Mouse (Mus musculus) layer of hippocampus, postnatal 36 days (tissue): Measurements from ENCODE around the gene 1700028J19Rik. TPM values are rescaled to one million over a fixed set of nuclear protein-coding genes. Genes with fewer than 3 reads are reported as not detected.
A peak's percentile ranks its signal among the peaks of the same experiment; 100 is the strongest.

Source experiments
- DNase-seq, 2 experiments: peaks; one replicate each; pipeline ENCODE4 v3.0.0; 2022
- total RNA-seq, 2 experiments: library from RNA; stranded (reverse); gene quantifications; 2 replicates each; pipeline ENCODE4 v1.2.3; 2021

The 1700028J19Rik gene
- total RNA-seq: 1 to 10 TPM in 1 of 2 experiments, under 1 TPM in 1; 0.99 to 1.2 TPM

DNA sequence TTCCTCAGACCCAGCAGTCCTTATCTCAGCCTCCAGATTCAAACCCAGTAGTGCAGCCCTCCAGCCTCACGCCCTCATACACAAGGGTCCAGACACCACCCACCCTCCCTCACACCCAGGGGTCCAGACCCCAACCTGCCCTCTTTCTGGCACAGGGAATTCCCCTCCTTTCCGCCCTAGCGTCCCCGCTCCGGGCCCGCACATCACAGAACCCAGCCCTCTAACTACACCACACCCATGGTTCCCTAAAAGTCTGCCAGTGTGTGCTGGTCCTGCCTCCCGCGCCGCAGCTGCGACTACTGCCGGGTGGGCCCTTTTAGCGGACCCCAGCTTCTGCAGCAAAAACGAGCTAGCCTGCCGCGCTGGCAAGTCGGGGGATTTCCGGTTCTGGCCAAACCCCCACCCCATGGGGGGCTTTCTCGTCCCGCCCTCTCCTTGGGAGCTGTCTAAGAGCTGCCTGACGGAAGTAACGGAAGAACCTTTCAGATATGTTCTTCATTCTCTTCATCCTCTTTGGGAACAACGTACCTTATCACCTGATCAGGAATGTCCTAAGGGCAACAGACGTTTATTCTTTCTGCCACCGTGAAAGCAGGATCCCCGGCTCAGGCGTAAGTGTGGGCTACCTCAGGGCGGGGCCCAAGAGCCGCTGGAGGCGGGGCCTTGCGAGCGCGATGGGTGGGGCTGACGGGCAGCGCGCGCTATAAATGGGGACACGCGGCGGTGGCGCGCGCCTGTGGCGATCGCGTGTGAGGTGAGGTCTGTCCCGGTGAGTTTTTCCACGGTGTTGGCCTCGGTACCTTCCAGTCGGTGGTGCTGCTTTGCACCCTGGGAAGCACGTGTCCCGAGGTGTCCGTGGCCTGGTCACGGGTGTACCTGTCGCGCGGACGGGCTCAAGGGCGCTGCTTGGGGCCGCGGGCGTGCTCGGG, at the start of gene 1700028J19Rik, which contains the start of gene 2410002F23Rik:
Gene 1700028J19Rik, minus strand, starts transcription at position 641 of the 929 bp plus-strand sequence.
Gene 2410002F23Rik, plus strand, starts transcription at position 668 of the 929 bp plus-strand sequence.
- peak; percentile 90 to 92 for DNase-seq

DNA sequence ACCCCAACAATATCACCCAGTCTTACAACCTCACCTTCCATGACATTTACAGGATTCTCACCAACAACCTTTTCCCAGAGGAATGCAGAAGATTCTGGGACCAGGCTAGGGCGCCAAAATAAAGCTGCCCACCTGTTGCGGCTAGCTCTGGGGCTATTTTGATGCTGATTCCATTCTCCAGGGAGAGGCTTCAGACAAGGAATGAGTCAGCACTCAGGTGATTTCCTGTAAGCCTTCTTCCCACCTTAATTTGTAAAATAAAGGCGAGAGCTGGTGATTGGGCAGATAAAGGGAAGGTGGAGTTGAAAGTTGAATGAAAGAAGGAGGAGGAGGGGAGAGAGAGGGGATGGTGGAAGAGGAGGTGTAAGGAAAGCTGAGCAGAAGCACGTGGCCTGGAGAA, 44.9 kb upstream of the 1700028J19Rik start:
- DNase-seq: no peak

DNA sequence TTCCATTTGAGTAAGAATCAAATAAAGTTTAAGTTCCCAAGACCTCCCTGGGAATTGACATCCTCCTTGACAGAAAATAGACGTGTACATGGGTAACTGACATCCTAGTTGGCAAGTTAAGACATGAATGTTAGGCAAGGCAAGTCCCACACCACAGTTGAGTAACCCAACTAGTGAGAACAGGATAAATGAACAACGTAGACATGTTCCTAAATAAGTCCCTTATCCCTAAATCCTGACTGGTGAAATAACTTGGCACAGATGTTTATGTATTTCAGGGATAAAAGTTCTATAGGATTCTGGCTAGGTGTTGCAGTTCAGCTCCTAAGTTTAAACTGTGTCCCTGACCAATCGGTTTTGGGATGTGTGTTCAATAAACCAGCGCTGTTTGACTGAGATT, 44.5 kb upstream of the 1700028J19Rik start:
- no peak for DNase-seq

DNA sequence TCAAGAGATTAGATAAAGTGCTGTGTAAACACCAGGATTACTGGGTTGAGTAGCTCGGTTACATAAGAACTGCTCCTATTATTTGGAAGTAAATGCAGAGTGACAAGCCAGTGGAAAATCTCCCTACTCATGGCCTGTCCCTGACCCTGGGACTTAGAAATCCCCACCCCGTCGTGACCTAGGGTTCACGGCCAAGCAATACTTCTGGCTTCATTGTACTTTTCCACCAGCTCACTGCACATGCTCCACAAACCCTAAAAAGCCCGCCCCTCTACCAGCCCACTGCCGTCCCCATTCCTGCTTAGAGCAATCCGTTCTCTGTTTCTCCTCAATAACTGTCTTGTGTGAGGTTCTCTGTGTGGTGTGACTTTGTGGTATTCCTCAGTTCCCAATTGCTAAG, 41.3 kb upstream of the 1700028J19Rik start:
- DNase-seq: no peak

DNA sequence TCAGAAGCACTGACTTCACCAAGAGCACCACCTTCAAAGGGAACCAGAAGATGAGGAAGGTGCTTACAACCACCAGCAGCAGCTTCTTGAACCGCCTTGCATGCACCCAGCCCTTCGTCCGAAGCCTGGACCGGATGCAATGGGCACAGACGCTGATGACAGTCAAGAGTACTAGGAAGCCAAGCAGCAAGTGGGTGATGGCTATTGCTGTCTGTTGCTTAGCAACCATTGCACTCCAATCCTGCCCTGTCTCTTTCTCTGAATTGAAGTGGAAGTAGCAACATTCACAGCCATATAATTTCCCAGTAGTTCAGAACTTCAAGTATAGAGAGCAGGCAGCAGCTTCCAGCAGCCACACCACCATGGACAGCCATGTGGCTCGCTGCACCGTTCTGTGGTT, 35.1 kb upstream of the 1700028J19Rik start:
- no peak for DNase-seq

DNA sequence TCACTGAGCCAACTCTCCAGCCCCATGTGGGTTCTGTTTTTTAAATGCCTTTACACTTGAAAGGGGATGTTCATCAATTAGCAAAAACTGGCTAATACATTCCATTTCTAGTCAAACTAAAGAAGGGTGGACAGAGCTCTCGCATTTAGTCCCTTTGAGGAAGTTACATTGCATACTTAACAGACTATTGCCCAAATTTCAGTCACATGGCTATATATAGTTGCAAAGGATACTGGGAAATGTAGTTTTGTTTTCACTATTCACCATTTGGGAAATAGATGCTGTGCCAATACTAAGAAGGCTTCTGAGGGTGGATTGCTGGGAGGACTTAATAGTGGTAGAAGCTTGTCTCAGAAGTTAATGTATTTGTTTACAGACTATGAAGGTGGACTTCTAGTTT, 34.5 kb upstream of the 1700028J19Rik start:
- no peak for DNase-seq

DNA sequence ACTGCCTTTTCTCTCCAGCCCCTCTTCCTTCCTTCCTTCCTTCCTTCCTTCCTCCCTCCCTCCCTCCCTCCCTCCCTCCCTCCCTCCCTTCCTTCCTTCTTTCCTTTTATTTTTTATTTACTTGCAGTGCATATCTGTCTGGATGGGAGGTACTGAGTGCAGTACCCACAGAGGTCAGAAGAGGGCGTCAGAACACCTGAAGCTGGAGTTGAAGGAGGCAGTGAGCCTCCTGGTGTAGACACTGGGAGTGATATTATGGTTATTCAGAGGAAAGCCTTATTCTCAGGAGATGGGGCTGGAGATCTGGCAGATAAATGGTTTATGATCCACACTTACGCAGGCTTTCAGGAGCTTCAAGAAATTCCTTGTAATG, 30.7 kb upstream of the 1700028J19Rik start:
- peak in 1 of 2 experiments; percentile 29 for DNase-seq

DNA sequence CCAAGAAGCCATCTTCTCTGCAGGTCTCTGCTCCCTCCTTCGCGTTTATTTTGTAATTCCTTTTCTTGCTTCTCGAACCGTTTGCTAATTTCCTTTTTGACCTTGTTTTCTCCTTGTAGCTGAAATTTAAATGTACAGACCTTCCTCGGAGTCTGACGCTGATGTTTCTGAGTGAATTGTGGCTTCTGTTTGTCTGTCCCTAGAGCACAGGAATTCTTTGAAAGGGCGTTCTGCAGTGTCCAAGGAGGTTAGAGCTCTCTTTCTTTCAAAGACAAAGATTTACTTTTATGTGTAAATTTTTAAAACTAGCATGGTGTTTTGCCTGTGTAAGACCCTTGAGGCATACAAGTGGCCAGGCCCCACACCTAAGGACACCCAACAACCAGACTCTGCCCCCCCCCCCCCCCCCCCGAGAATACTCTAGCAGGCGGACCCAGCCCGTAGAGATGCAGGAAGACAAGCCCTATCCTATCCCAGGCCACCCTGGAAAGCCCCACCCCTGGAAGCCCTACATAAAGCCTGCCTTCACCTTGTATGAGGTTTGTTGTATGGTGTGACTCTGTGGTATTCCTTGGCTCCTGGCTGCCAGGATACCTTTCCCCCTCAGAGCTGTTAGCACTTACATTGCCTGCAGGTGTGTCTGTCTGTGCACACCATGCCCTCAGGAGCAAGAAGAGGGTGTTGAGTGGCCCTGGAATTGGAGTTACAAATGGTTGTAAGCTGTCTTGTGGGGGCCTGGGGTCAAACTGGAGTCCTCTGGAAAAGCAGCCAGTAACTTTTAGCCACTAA, 30.2 kb upstream of the 1700028J19Rik start:
- DNase-seq: no peak

DNA sequence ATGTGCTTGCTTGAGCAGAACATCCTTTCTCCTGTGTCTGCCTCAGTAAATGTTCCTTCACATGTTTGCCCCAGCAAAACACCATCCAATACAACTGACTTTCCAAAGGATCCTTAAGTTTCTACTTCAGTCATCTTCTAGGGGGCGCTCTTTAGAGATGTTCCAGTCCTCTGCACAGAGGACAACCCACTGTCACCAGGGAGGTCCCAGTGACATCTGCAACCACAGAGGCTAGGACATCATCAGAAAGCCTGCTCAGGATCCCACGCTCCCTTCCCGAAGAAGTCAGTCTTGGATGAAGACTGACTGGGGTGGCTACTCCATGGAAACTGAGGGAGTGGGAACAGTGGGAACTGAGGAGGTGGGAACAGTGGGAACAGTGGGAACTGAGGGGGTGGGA, 29.1 kb upstream of the 1700028J19Rik start:
- DNase-seq: no peak

DNA sequence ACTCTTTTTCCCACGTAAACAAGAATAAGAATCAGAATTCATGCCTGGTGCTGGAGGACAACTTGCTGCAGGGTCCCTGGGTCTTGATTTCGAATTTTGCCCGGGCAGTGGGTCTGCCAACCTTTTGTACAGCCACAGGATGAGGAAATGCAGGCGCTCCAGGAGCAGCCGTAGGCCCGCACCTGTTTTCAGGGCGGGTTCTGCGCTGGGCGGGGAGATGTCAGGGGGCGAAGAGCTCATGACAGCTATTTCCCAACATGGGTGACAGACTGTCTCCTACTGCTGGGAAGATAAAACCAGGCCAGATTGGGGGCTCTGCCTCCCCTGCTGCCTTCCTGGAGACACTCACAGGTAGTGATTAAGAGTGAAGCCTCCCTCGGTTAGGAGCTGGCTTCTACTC, 27.6 kb upstream of the 1700028J19Rik start:
- no peak for DNase-seq

DNA sequence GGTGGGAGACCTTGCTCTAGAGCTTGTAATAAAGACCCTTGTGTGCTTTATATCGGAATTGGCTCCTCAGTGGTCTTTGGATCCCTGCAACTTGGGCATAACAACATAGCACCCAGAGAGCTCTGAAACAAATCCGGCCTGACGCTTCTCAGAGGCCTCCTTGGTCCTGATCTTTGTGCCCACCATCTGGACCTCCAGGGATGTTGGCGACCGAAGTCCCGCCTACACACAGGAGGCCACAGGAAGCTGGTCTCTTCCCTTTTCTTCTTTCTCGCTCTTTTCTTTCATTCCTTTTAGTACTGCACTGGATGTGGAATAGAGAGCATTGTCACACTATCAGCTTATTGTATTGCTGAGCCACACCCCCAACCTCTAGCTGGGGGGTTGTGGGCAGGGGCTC, 27.0 kb upstream of the 1700028J19Rik start:
- DNase-seq: no peak

DNA sequence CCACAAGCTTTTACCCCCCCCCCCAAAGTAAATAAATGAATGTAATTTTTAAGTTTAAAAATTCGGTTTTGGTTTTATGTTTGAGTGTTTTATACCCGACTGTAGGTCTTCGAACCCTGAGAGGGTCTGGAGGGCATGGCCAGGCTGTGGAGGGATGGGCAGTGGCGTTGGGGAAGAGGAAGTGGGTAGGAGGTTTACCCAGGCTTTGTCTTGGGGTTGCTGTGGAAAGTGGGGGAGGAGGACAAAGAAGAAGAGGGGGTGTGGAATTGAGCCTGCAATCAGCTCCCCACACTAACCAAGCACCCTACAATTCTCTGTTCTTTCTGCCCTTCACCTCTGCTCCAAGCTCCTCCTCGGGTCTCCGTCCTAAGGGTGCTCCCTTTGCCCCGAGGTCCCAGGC, 26.1 kb upstream of the 1700028J19Rik start:
- DNase-seq: no peak

DNA sequence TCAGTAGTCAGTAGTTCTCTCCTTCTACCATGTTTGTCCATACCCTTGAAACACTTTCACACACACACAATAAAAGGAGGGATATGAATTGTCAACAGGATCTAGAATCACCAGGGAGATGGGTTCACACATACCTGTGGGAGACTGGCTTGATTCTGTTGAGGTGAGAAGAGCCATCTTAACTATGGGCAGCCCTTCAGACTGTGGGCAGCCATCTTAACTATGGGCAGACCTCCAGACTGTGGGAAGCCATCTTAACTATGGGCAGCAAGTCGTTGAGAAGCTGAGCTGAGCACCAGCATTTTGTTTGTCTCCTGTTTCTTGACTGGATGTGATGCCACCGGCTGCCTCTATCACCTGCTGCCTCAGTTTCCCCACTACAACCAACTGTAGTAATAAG, 24.8 kb upstream of the 1700028J19Rik start:
- no peak for DNase-seq

DNA sequence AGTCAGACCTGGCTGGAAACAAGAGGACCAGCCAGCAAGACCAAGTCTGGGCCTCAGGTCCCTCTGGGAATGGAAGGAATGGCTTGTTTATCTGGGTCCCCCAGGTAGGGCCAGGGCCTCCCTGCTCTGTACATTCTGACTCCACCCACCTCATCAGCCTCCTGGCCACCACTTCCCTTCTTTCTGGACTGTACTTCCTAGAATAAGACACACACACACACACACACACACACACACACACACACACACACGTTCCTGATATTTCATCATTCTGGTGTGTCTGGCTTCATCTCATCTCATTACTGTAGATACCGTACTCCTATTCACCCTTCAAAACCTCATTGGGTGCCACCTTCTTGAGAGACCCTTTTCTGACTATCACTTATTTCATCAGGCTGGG, 22.9 kb upstream of the 1700028J19Rik start:
- no peak for DNase-seq

DNA sequence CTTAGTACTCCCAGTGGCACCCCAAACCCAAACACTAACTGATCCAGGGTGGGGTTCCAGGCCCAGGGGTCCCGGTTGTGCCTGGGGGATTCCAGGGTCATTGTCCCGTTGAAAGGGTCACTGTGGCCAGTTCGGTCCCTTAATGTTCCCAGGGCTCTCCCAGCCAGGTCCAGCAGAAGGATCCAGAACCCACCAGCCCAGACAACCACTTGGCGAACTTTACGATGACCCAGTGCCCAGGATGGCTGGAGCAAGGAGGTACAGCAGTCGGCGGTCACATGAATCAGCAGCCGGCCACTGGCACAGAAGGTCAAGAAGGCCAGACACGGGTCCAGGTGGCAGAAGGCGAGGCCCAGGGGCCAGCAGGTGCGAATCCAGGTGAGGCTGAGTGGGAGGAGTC, 21.6 kb upstream of the 1700028J19Rik start:
- no peak for DNase-seq

DNA sequence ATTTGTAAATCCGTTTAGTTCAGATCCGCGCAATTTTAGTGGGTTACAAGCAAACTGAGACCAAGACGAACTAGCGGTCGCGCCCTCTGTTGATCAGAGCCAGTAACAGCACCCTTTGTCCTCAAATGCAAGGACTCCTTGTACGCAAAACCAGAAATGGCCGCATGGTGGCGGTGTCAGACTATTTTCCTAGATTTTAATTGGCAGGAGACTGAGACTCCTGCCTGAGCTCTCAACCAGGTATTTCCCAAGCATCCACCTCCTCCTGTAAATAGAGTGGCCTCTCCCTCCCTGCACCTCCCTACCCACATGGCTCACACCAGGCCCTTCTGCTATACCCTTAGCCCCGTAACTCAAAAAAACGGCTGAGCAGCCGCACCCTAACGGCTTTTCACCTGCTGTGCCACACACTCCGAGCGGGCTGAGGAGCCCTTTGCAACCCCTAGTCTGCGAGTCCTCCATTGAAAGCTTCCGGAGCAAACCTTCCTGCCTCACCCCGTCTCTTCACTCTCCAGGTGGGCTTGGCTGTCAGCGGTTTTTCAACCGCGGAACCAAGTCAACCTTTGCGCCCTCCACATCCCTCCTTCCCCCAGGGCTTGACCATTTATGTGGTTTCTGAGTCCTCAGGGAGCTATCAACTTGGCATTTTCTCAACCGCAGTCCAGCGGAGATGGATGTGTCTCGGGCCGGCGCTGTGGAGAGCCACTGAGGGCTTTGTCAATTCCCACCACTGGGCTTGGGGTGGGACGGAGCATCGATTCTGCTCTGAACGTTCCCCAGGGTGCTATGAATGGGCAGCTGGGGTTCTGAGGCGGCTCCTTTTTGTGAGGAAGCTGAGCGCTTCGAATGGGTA, 16.5 kb upstream of the 1700028J19Rik start:
- DNase-seq: peak; percentile 93 to 97

DNA sequence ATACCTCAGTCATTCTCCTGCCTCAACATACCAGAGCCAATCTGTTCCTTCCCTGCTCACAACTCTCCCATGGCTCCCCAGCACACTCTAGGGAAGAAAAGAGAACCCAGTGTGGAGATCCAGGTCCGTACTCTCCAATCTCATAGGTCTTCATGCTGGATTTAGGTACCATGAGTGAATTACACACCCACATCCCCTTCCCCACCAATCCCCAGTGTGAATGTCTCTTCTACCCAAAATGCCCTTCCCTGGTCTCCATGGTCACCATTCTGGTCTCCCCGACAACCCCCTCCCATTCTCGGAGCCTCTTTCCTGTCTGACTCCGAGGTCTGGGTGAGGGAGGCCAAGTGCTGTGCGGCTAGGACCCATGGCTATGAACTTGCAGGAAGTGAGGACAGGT, 14.7 kb upstream of the 1700028J19Rik start, which contains the start of gene Gm15517:
Gene Gm15517, plus strand, starts transcription at position 301 of the 400 bp plus-strand sequence.
- DNase-seq: no peak

DNA sequence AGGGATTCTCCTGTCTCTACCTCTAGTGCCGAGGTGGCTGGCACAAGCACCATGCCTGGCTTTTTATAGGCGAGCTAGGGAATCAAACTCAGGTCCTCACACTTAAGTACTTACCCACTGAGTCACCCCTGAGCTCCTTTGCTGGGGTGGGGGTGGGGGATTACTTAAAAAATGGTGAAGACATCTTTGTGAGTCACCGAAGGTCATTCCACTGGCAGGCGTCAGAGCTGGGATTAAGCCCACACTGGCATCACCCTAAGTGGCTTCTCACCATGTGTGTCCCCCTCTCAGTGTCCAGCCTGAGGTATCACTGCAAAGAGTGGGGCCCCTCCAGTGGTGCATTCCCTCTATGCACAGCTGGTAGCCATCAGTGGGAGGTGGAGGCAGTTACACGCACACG, 13.9 kb upstream of the 1700028J19Rik start:
- no peak for DNase-seq

DNA sequence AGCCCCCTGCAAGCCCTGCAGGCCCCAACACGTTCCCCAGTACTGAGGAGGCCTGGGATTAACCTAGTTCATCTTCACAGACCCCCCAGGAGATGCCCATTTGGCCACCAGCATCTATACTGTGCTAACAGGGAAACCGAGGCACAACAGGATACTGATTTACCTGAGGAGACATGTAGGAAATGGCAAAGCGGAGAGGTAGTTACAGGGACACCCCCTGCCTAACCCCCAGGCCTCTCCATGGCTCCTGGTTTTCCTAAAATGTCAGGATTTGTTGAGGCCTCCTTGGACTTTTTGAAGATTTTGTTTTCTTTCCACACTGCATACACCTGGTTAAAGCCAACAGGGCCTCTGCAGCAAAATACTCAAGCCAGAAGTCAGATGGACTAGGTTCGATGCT, 10.8 kb upstream of the 1700028J19Rik start, which contains the start of gene Acp4:
Gene Acp4, minus strand, starts transcription at position 101 of the 400 bp plus-strand sequence.
- DNase-seq: no peak

DNA sequence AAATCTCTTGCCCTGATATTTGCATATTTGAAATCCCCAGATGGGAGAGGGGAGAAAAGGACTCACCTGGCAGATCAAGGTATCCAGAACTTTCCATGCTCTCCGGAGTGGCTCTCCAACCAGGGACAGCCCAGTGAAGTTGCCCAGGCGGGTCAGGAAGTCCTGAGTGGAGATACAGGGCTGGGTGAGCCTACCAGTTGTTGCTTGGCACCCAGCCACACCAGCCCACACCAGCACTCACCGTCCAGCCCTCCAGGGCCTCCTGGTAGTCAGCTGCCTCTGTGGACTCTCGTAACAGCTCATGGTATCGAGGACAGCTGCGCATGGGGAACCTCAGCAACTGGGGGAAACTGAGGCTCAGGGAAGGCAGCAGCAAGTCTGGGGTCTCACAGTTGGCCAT, 8.4 kb upstream of the 1700028J19Rik start:
- DNase-seq: no peak

DNA sequence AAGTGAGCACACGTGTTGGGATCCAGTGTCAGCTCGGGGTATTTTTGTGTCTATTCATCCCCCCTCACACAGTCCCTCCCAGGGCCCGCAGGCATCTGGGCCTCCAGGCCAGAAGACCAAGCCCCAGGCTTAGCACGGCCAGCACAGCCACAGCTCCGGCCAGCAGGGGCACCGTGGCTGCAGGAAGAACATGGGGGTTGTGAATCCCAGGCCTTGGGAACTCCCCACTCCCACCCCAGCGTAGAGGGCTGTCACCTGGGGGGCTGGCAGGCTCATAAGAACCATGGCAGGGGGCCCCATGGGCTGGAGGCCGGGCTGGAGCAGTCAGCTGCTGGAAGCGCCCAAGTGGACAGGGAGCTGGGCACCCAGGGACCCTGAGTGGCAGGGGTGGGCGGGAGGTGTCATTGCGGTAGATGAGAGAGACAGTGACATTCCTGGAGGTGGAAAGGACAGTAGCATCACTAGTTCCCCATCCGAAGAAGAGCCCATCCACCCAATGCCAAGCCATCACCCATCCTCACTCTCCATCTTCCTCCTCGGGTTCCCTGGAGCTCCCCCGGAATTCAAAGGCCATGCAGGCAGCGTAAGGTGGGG, 6.6 kb upstream of the 1700028J19Rik start:
- no peak for DNase-seq
